Mouse (Mus musculus) liver, embryonic 14.5 days (tissue): ENCODE results near the gene Me3.

Experiments
- CTCF ChIP-seq: IDR thresholded peaks from 2 replicates; pipeline ENCODE4 v1.5.1; 2016; ENCODE audit warnings: antibody characterized with exemption, low read depth, control low read depth
- EP300 ChIP-seq: IDR thresholded peaks from 2 replicates; pipeline ENCODE4 v1.6.1; 2016; ENCODE audit warnings: antibody characterized with exemption, low read depth

- no peak for TF ChIP-seq EP300
- no peak for TF ChIP-seq CTCF
These were observed 210.9 kb downstream of the Me3 start for GRCm38 (mm10) chr7:89843121-89843520.
